ENCODE assay signal across 26 mouse cellular contexts in the genomic region with DNA sequence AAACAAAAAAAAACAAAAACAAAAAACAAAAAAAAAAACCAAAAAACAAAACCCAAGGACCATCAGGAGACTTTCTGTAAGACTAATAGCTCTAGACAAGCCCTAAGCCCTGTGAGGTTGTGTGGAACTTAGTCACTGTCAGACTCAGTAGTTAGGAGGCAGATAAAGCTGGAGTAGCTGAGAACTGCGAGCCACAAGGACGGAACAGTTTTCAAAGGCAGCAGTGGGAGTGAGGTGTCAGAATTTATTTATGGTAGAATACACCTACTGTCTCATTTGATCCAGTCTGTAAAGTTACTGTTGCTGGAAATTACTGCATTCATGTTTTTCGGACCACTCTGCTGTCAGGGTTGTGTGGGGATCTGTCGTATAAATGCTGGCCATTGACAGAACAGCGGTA.
"Had no signal": no experiment of that assay in that cellular context is flagged by ENCODE, and none has a peak within 500 bp of the region (broad histone marks: within the 10 kb centered on the region; RNA-seq: fewer than 3 reads in every experiment).

No protein-coding gene starts in this region.

- H3K4me1 ChIP-seq: hindbrain, embryonic 12.5 days; intestine, embryonic 15.5 days; limb, embryonic 10.5 days; limb, embryonic 12.5 days; liver, embryonic 13.5 days had no signal

- ATAC-seq: hindbrain, embryonic 16.5 days; inflammation-experienced regulatory T-cells, adult 6 months; intestine, embryonic 15.5 days; intestine, postnatal 0 days had no signal

- H3K4me2 ChIP-seq: heart, embryonic 12.5 days; hindbrain, embryonic 12.5 days; hindbrain, embryonic 14.5 days; intestine, embryonic 15.5 days; limb, embryonic 12.5 days; liver, embryonic 11.5 days; liver, embryonic 13.5 days had no signal

- H3K4me3 ChIP-seq: gastrocnemius, adult 2 months; heart, adult 2 months; heart, embryonic 12.5 days; hindbrain, embryonic 10.5 days; hindbrain, embryonic 12.5 days; intestine, embryonic 15.5 days; layer of hippocampus, adult 2 months; left cerebral cortex, adult 2 months; limb, embryonic 10.5 days; limb, embryonic 12.5 days; liver, embryonic 13.5 days had no signal

- H3K9ac ChIP-seq: heart, embryonic 12.5 days; hindbrain, embryonic 12.5 days; hindbrain, embryonic 14.5 days; intestine, embryonic 15.5 days; limb, embryonic 12.5 days; liver, embryonic 13.5 days had no signal

- H3K9me3 ChIP-seq: heart, embryonic 12.5 days; hindbrain, embryonic 10.5 days; hindbrain, embryonic 12.5 days; intestine, embryonic 15.5 days; limb, embryonic 10.5 days; limb, embryonic 12.5 days; liver, embryonic 13.5 days had no signal

- H3K27me3 ChIP-seq: heart, embryonic 12.5 days; hindbrain, embryonic 12.5 days; intestine, embryonic 15.5 days; limb, embryonic 12.5 days; liver, embryonic 13.5 days had no signal

- DNase-seq: gastrocnemius, adult 2 months; gastrocnemius, postnatal 10 days; gastrocnemius, postnatal 25 days; heart, adult 2 months; heart, postnatal 10 days; heart, postnatal 4 days; kidney, adult 18-20 months; kidney, adult 8-10 months; kidney, postnatal 10 days; kidney, postnatal 25 days; kidney, postnatal 4 days; liver; liver, embryonic 13.5 days had no signal

- H3K27ac ChIP-seq: gastrocnemius, adult 2 months; heart, adult 2 months; hindbrain, embryonic 12.5 days; hindbrain, embryonic 14.5 days; intestine, embryonic 15.5 days; layer of hippocampus, adult 2 months; left cerebral cortex, adult 2 months; limb, embryonic 10.5 days; limb, embryonic 12.5 days; liver, embryonic 13.5 days had no signal

- H3K36me3 ChIP-seq: heart, embryonic 12.5 days; hindbrain, embryonic 10.5 days; hindbrain, embryonic 12.5 days; intestine, embryonic 15.5 days; limb, embryonic 10.5 days; limb, embryonic 12.5 days; liver, embryonic 13.5 days had no signal
